Mouse (Mus musculus) gonadal fat pad, adult 2 months (tissue): Measurements from ENCODE around the gene Htra2. TPM values are rescaled to one million over a fixed set of nuclear protein-coding genes. Genes with fewer than 3 reads are reported as not detected.

ENCODE experiments used
- DNase-seq: peaks from one replicate; pipeline ENCODE4 v3.0.0-alpha.2; 2012; ENCODE audit warnings: low read depth
- polyA plus RNA-seq: library from polyadenylated mRNA; depleted of rRNA; stranded (reverse); fragments of >200 nt; gene quantifications from 2 replicates; pipeline ENCODE4 v1.2.3, GENCODE M21; 2012; rRNA removed

Gene Htra2
- polyA plus RNA-seq, 1 experiment, result 44.7 TPM

DNA sequence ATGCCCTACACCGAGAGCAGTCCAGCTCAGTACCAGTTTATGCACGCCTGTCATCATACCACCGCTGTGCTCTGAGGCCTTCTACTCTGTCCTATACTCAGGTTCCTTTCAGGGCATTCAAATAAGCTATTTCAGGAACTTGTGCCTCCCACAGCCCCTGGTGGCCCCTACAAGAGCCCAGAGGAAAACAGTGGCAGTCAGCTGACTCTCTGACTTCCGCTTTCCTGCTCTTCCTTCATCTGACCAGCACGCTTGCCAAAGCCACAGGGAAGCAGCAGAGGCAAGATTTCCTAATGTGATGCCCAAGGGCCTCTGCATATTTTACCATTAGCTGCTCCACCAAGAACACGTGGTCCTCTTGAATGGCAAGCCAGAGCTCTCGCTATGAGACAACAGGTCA, 50.2 kb downstream of the Htra2 start:
- no peak for DNase-seq

DNA sequence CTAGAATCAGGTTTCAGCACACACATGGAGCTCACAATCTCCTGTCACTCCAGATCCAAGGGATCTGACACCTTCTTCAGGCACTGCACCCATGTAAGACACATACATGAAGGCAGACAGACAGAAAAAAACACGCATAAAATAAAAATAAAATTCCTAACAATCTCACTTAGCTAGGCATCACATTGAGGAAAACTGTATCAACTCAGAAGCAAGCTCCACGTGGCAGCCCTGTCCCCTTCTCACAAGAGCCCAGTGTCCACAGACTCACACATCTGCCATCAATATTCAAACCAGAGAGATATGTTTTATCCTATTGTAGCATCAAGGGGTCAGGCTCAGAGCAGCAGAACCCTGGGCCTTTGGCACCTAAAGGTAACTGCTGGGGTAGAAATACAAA, 50.8 kb downstream of the Htra2 start:
- DNase-seq, result no peak

DNA sequence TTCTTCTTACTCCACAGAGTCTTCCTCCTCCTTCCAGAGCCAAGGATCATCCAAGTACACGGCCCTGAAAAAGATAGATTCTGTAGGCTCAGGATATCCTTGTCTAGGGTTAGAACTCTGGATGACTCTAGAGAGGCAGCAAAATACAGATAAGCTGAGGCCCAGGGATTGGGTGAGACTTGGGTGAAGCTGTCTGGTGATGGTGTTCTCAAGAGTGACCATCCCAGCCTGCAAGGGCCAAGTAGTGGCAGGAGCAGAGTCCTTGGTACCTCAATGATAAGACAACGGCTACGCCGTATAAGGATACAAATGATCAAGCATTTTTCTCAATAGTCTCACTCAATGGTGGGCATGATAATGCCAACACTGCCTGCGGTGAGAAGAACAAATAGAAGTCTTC, 51.2 kb downstream of the Htra2 start:
- no peak for DNase-seq

DNA sequence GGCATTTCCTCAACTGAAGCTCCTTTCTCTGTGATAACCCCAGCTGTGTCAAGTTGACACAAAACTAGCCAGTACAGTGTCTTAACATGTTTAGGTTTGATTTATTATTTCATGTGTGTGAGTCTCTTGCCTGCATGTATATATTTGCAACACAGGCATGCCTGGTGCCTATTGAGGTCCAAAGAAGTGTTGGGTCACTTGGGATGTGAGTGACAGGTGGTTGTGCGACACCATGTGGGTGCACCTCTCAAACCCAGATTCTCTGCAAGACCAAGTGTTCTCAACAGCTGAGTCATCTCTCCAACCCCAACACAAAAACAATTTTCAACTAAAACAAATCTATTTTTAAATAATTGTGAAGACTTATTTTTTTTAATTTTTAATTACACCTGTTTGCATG, 52.0 kb downstream of the Htra2 start:
- no peak for DNase-seq

Other genes with a start within 250 kb of the Htra2 start
- gene Sema4f, start 115.5 kb downstream of the Htra2 start, polyA plus RNA-seq, result 0.62 and 0.66 TPM in 2 replicates
- gene M1ap, start 108.4 kb downstream of the Htra2 start, polyA plus RNA-seq, result 3.7 and 4.2 TPM in 2 replicates
- 26.9 and 28.3 TPM in 2 replicates for gene Dok1, start 21.8 kb downstream of the Htra2 start, polyA plus RNA-seq
- gene Loxl3, start 21.1 kb downstream of the Htra2 start, polyA plus RNA-seq, result 9.8 and 12.1 TPM in 2 replicates
- 269 and 309 TPM in 2 replicates for gene Aup1, start 752 bp downstream of the Htra2 start, polyA plus RNA-seq
- 1.3 and 1.4 TPM in 2 replicates for gene Dqx1, start 2.6 kb upstream of the Htra2 start, polyA plus RNA-seq
- not detected in 2 replicates for gene Tlx2, start 15.0 kb upstream of the Htra2 start, polyA plus RNA-seq
- gene Pcgf1, start 22.6 kb upstream of the Htra2 start, polyA plus RNA-seq, result 15.8 and 23.1 TPM in 2 replicates
- gene Lbx2, start 31.1 kb upstream of the Htra2 start, polyA plus RNA-seq, result 1.9 and 2.5 TPM in 2 replicates
- 5.8 and 6.5 TPM in 2 replicates for gene Ccdc142, start 46.3 kb upstream of the Htra2 start, polyA plus RNA-seq
- 4.0 and 4.4 TPM in 2 replicates for gene Gm42688, start 46.3 kb upstream of the Htra2 start, polyA plus RNA-seq
- 71.5 and 89.4 TPM in 2 replicates for gene Mrpl53, start 53.8 kb upstream of the Htra2 start, polyA plus RNA-seq
- 55.3 and 56.3 TPM in 2 replicates for gene Mogs, start 60.2 kb upstream of the Htra2 start, polyA plus RNA-seq
- 187 and 193 TPM in 2 replicates for gene Wbp1, start 66.3 kb upstream of the Htra2 start, polyA plus RNA-seq
- 17.1 and 30.1 TPM in 2 replicates for gene Ino80b, start 70.2 kb upstream of the Htra2 start, polyA plus RNA-seq
- 30.2 and 41.3 TPM in 2 replicates for gene Rtkn, start 80.2 kb upstream of the Htra2 start, polyA plus RNA-seq
- gene Wdr54, start 101.1 kb upstream of the Htra2 start, polyA plus RNA-seq, result 2.9 and 3.6 TPM in 2 replicates
- 2.7 and 4.4 TPM in 2 replicates for gene 1700003E16Rik, start 101.1 kb upstream of the Htra2 start, polyA plus RNA-seq
- 101 and 114 TPM in 2 replicates for gene Dctn1, start 110.6 kb upstream of the Htra2 start, polyA plus RNA-seq
- 0.96 and 2.3 TPM in 2 replicates for gene Slc4a5, start 164.6 kb upstream of the Htra2 start, polyA plus RNA-seq